Mouse (Mus musculus) embryonic facial prominence, embryonic 13.5 days (tissue): ENCODE data around the gene Faap24. TPM values are rescaled to one million over a fixed set of nuclear protein-coding genes. Genes with fewer than 3 reads are reported as not detected.
A peak's percentile ranks its signal among the peaks of the same experiment; 100 is the strongest.

Experiments
- ATAC-seq: fragments of 200-750 bp; cut with Nextera tagmentation; 2 replicates; pipeline ENCODE4 v1.8.0; 2017; ENCODE audit warnings: low read depth; ENCODE audit not compliant: insufficient number of reproducible peaks, insufficient read depth, low FRiP score, low TSS enrichment
- H3K27ac ChIP-seq: fragments of 300-500 bp; sonication (generic); 2 replicates; pipeline ENCODE4 v1.5.1; 2015; ENCODE audit warnings: moderate library complexity, mild to moderate bottlenecking, inconsistent platforms
- H3K27me3 ChIP-seq: fragments of 300-500 bp; sonication (generic); 2 replicates; pipeline ENCODE4 v1.6.1; 2015; ENCODE audit warnings: mild to moderate bottlenecking, inconsistent platforms
- H3K36me3 ChIP-seq: fragments of 300-500 bp; sonication (generic); 2 replicates; pipeline ENCODE4 v1.6.1; 2015; ENCODE audit warnings: mild to moderate bottlenecking, inconsistent platforms
- H3K4me1 ChIP-seq: fragments of 300-500 bp; sonication (generic); 2 replicates; pipeline ENCODE4 v1.6.1; 2015; ENCODE audit warnings: inconsistent platforms
- H3K4me2 ChIP-seq: fragments of 300-500 bp; sonication (generic); 2 replicates; pipeline ENCODE4 v1.6.1; 2015; ENCODE audit warnings: moderate library complexity, mild to moderate bottlenecking, inconsistent platforms
- H3K4me3 ChIP-seq: fragments of 300-500 bp; sonication (generic); 2 replicates; pipeline ENCODE4 v1.5.1; 2015; ENCODE audit warnings: mild to moderate bottlenecking, inconsistent platforms
- H3K9ac ChIP-seq: fragments of 300-500 bp; sonication (generic); 2 replicates; pipeline ENCODE4 v1.6.1; 2015; ENCODE audit warnings: mild to moderate bottlenecking, inconsistent platforms
- H3K9me3 ChIP-seq: fragments of 300-500 bp; sonication (generic); 2 replicates; pipeline ENCODE4 v1.6.1; 2016; ENCODE audit warnings: inconsistent platforms
- WGBS: fragments of 180-500 bp; shearing (Covaris S2); methylation state at CpG from one replicate; pipeline ENCODE4 v1.1.7; 2015; ENCODE audit warnings: mixed read lengths; 5-methylcytosine and 5-hydroxymethylcytosine counted together
- polyA plus RNA-seq: library from polyadenylated mRNA; unstranded; fragments of >200 nt; fragmentation: Nextera tagmentation; extraction: Ambion mirVana; gene quantifications from 2 replicates; pipeline ENCODE4 v1.2.1, GENCODE M21; 2015

The Faap24 gene
- polyA plus RNA-seq, result 16.1 and 17.4 TPM in 2 replicates

GRCm38 (mm10) chr7:35396542-35397168, at the start of gene Faap24, which contains the start of gene Cep89:
Gene Faap24, minus strand, starts transcription at chr7:35396836.
Gene Cep89, plus strand, starts transcription at chr7:35397035.
- Histone ChIP-seq H3K27ac (no peak within 1 kb of the TSS; the same call in 1 of the 2 replicates), H3K27me3 (no peaks in the 10 kb centered on the region), H3K4me2 (peak within 1 kb of the TSS; percentile 88), H3K4me1 (peaks cover 20% of the 10 kb centered on the region), H3K9me3 (no peaks in the 10 kb centered on the region), H3K36me3 (peaks cover 42% of the 10 kb centered on the region), H3K4me3 (peak within 1 kb of the TSS; percentile 70), H3K9ac (peak within 1 kb of the TSS; percentile 83)
- under 1% methylated on average over 28 of the region's 28 CpGs for WGBS
- ATAC-seq, result peak; percentile 93

GRCm38 (mm10) chr7:35435266-35435665, 38.6 kb upstream of the Faap24 start:
- Histone ChIP-seq H3K36me3 (peaks cover 79% of the 10 kb centered on the region), H3K4me2 (no peak overlapping the region), H3K4me1 (no peaks in the 10 kb centered on the region), H3K27me3 (no peaks in the 10 kb centered on the region), H3K4me3 (no peak overlapping the region), H3K27ac (no peak overlapping the region), H3K9ac (no peak overlapping the region), H3K9me3 (no peaks in the 10 kb centered on the region)
- no peak for ATAC-seq
- WGBS, result 83% methylated on average over 9 of the region's 9 CpGs

GRCm38 (mm10) chr7:35428146-35428545, 31.5 kb upstream of the Faap24 start:
- Histone ChIP-seq H3K4me3 (no peak overlapping the region), H3K36me3 (peaks cover 77% of the 10 kb centered on the region), H3K27ac (no peak overlapping the region), H3K9me3 (no peaks in the 10 kb centered on the region), H3K4me2 (no peak overlapping the region), H3K27me3 (no peaks in the 10 kb centered on the region), H3K9ac (no peak overlapping the region), H3K4me1 (no peaks in the 10 kb centered on the region)
- 91% methylated on average over 10 of the region's 10 CpGs for WGBS
- no peak for ATAC-seq

- Histone ChIP-seq H3K4me2 (no peak overlapping the region), H3K9me3 (no peaks in the 10 kb centered on the region), H3K9ac (no peak overlapping the region), H3K4me1 (no peaks in the 10 kb centered on the region), H3K4me3 (no peak overlapping the region), H3K27ac (no peak overlapping the region), H3K36me3 (peaks cover 86% of the 10 kb centered on the region), H3K27me3 (no peaks in the 10 kb centered on the region)
- ATAC-seq, result no peak
- 88% methylated on average over 10 of the region's 10 CpGs for WGBS
Observed at GRCm38 (mm10) chr7:35423071-35423470, 26.4 kb upstream of the Faap24 start.

- Histone ChIP-seq H3K9me3 (no peaks in the 10 kb centered on the region), H3K9ac (no peak overlapping the region), H3K4me3 (no peak overlapping the region), H3K27me3 (no peaks in the 10 kb centered on the region), H3K4me2 (no peak overlapping the region), H3K4me1 (no peaks in the 10 kb centered on the region), H3K36me3 (peaks cover 85% of the 10 kb centered on the region), H3K27ac (no peak overlapping the region)
- 88% methylated on average over 5 of the region's 5 CpGs for WGBS
- no peak for ATAC-seq
Observed at GRCm38 (mm10) chr7:35416654-35416948, 20.0 kb upstream of the Faap24 start.

GRCm38 (mm10) chr7:35415801-35416653, 19.4 kb upstream of the Faap24 start:
- Histone ChIP-seq H3K4me1 (no peaks in the 10 kb centered on the region), H3K27me3 (no peaks in the 10 kb centered on the region), H3K4me2 (no peak overlapping the region), H3K27ac (no peak overlapping the region), H3K9ac (no peak overlapping the region), H3K4me3 (no peak overlapping the region), H3K9me3 (no peaks in the 10 kb centered on the region), H3K36me3 (peaks cover 85% of the 10 kb centered on the region)
- 84% methylated on average over 9 of the region's 9 CpGs for WGBS
- ATAC-seq, result no peak

GRCm38 (mm10) chr7:35415226-35415625, 18.6 kb upstream of the Faap24 start:
- WGBS, result 78% methylated on average over 5 of the region's 5 CpGs
- Histone ChIP-seq H3K4me1 (no peaks in the 10 kb centered on the region), H3K27me3 (no peaks in the 10 kb centered on the region), H3K9me3 (no peaks in the 10 kb centered on the region), H3K9ac (no peak overlapping the region), H3K4me2 (no peak overlapping the region), H3K27ac (no peak overlapping the region), H3K4me3 (no peak overlapping the region), H3K36me3 (peaks cover 85% of the 10 kb centered on the region)
- ATAC-seq, result no peak

GRCm38 (mm10) chr7:35401169-35401568, 4.5 kb upstream of the Faap24 start:
- no peak overlapping the region for H3K9ac ChIP-seq
- ATAC-seq, result no peak
- no peak overlapping the region for H3K4me2 ChIP-seq
- H3K36me3 ChIP-seq, result peaks cover 70% of the 10 kb centered on the region
- no peaks in the 10 kb centered on the region for H3K27me3 ChIP-seq
- peaks cover 11% of the 10 kb centered on the region for H3K4me1 ChIP-seq
- no peaks in the 10 kb centered on the region for H3K9me3 ChIP-seq
- no peak overlapping the region for H3K27ac ChIP-seq
- WGBS, result 86% methylated on average over 4 of the region's 4 CpGs
- H3K4me3 ChIP-seq, result no peak overlapping the region

- Histone ChIP-seq H3K4me1 (peaks cover 20% of the 10 kb centered on the region), H3K4me2 (peak overlapping the region; percentile 82), H3K36me3 (peaks cover 34% of the 10 kb centered on the region), H3K9me3 (no peaks in the 10 kb centered on the region), H3K27me3 (no peaks in the 10 kb centered on the region), H3K4me3 (peak overlapping the region; percentile 70), H3K27ac (no peak overlapping the region; the same call in 1 of the 2 replicates), H3K9ac (peak overlapping the region; percentile 72)
- ATAC-seq, result no peak
- WGBS, result 15% methylated on average over 17 of the region's 17 CpGs
Observed at GRCm38 (mm10) chr7:35395734-35396456, 741 bp downstream of the Faap24 start.

- Histone ChIP-seq H3K4me2 (no peak overlapping the region), H3K36me3 (peaks cover 17% of the 10 kb centered on the region), H3K4me1 (peaks cover 18% of the 10 kb centered on the region), H3K9me3 (no peaks in the 10 kb centered on the region), H3K9ac (no peak overlapping the region), H3K4me3 (no peak overlapping the region), H3K27me3 (no peaks in the 10 kb centered on the region), H3K27ac (no peak overlapping the region)
- 57% methylated on average over 5 of the region's 5 CpGs for WGBS
- no peak for ATAC-seq
Observed at GRCm38 (mm10) chr7:35392935-35393334, 3.7 kb downstream of the Faap24 start.

GRCm38 (mm10) chr7:35388694-35389093, 7.9 kb downstream of the Faap24 start:
- Histone ChIP-seq H3K9ac (no peak overlapping the region), H3K4me3 (no peak overlapping the region), H3K27ac (no peak overlapping the region), H3K4me1 (no peaks in the 10 kb centered on the region), H3K4me2 (no peak overlapping the region), H3K36me3 (peaks cover 8% of the 10 kb centered on the region), H3K27me3 (no peaks in the 10 kb centered on the region), H3K9me3 (no peaks in the 10 kb centered on the region)
- ATAC-seq, result no peak
- WGBS, result 54% methylated on average over 6 of the region's 6 CpGs
